Mouse (Mus musculus) olfactory bulb, adult 2 months (tissue): ENCODE results near the gene Ascc1. TPM values are rescaled to one million over a fixed set of nuclear protein-coding genes. Genes with fewer than 3 reads are reported as not detected.

ENCODE experiments used
- H3K27ac ChIP-seq: fragments of 200-500 bp; 2 replicates; pipeline ENCODE4 v1.5.1; 2012; ENCODE audit warnings: low read depth, low read length; ENCODE audit not compliant: insufficient read depth
- H3K4me1 ChIP-seq: fragments of 200-500 bp; 2 replicates; pipeline ENCODE4 v1.6.1; 2012; ENCODE audit warnings: low read length; ENCODE audit not compliant: control insufficient read depth, insufficient read depth
- H3K4me3 ChIP-seq: fragments of 200-500 bp; 2 replicates; pipeline ENCODE4 v1.5.1; 2012; ENCODE audit warnings: mild to moderate bottlenecking, low read depth, low read length, moderate library complexity; ENCODE audit not compliant: insufficient read depth
- CTCF ChIP-seq: fragments of 200-500 bp; IDR thresholded peaks from 2 replicates; pipeline ENCODE4 v1.5.1; 2012; ENCODE audit warnings: low read depth, mild to moderate bottlenecking, low read length, moderate library complexity; ENCODE audit not compliant: insufficient read depth
- POLR2A ChIP-seq: fragments of 200-500 bp; IDR thresholded peaks from 2 replicates; pipeline ENCODE4 v1.6.1; 2012; ENCODE audit warnings: mild to moderate bottlenecking, low read depth, low read length, moderate library complexity; ENCODE audit not compliant: insufficient read depth
- WGBS: fragments of 180-500 bp; shearing (Covaris S2); methylation state at CpG from one replicate; pipeline ENCODE4 v1.1.7; 2018; 5-methylcytosine and 5-hydroxymethylcytosine counted together
- polyA plus RNA-seq: library from polyadenylated mRNA; stranded (reverse); fragments of >200 nt; gene quantifications from 2 replicates; pipeline ENCODE4 v1.2.4, GENCODE M21; 2012; ENCODE audit warnings: low replicate concordance; ENCODE audit not compliant: missing spikeins, insufficient read depth, insufficient read length

The Ascc1 gene
- polyA plus RNA-seq, 1 experiment = not detected

DNA sequence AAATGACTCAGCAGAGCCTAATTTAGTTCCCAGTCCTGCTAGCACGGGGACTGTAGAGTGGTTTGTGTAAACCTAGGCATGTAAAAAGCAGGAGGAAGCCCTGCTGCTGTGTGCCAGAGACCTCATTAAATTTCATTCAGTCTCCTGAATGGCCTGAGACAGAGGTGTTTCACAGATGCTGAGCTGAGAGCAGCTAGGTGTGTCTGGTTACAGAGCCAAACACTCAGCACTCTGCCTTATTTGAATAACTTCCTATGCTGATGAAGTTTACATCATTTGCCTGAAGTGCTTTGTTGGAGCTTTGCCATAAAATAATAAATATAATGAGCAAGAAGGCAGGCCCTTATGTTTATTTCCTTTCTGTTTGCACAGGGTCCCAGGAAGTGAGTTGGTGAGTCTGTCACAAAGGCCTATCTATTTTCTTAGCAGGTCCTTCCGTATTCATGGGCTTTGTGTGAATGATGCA lies 25.0 kb downstream of the Ascc1 start:
- TF ChIP-seq CTCF = no peak
- TF ChIP-seq POLR2A = no peak
- Histone ChIP-seq H3K4me3 (no peak overlapping the region), H3K4me1 (peaks cover 32% of the 10 kb centered on the region), H3K27ac (peak overlapping the region; percentile 53)
- WGBS = 43% methylated on average over 2 of the region's 2 CpGs

DNA sequence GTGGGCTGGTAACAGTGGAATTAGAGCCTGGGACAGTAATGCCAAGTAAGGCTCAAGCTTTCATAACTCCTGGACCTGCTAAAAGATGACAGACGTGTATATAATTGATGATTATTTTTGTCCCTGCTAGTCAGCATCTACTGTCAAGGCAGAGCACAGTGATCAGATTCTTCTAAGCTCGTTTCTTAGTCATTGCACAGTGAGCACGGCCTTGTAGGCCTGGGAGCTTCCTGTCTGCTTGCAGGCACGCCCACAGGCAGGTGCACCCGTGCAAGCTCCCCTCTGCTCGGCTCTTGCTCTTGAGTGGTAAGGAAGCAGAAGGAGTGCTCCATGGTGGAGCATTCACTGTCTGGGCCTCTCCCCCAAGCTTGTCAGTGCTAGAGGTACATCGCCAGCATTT lies 25.6 kb downstream of the Ascc1 start:
- WGBS = 45% methylated on average over 7 of the region's 7 CpGs
- H3K27ac ChIP-seq = peak overlapping the region; percentile 53
- no peak for TF ChIP-seq CTCF
- no peak for TF ChIP-seq POLR2A
- H3K4me3 ChIP-seq = no peak overlapping the region
- peaks cover 36% of the 10 kb centered on the region for H3K4me1 ChIP-seq

DNA sequence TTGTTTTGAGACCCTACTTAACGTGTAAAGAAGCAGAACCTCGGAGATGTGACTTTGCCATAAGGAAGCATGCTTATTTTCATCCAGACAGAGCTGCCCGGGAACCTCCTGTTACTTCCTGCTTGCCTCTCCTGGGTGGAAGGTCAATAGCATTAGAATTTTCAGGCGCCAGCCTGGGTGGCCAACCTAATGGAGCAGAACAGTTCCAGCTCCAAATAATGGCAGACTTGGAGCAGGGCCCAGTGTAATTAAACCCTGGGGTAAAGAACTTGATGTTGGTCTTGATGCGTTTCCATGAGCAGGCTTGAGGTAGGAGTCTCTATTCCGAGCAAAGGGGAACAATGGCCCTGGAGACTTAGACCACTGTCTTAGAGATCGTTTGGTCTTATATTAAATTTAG lies 26.4 kb downstream of the Ascc1 start:
- TF ChIP-seq CTCF (no peak), POLR2A (no peak)
- H3K27ac ChIP-seq = peak overlapping the region; percentile 53; the same call in 1 of the 2 replicates
- H3K4me1 ChIP-seq = peaks cover 37% of the 10 kb centered on the region
- no peak overlapping the region for H3K4me3 ChIP-seq
- 41% methylated on average over 7 of the region's 7 CpGs for WGBS

DNA sequence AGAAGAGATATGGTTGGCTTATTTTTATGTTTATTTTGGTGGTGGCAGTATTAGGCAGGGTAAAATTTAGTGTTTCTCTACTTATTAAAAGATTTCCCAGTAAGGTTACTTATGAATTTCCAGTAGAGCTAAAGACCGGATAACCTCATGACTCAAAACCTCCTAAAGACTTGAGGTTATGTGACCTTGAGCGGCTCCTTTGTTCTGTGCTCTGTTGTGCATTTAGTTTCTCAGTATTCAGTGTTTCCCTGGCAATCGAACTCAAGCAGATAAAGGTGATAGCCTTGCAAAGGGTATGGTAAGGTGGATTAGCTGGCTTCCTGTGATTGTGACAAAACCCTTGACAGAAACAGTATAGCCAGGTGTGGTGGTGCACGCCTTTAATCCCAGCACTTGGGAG lies 26.8 kb downstream of the Ascc1 start:
- H3K4me1 ChIP-seq = peaks cover 37% of the 10 kb centered on the region
- WGBS = 86% methylated on average over 4 of the region's 4 CpGs

DNA sequence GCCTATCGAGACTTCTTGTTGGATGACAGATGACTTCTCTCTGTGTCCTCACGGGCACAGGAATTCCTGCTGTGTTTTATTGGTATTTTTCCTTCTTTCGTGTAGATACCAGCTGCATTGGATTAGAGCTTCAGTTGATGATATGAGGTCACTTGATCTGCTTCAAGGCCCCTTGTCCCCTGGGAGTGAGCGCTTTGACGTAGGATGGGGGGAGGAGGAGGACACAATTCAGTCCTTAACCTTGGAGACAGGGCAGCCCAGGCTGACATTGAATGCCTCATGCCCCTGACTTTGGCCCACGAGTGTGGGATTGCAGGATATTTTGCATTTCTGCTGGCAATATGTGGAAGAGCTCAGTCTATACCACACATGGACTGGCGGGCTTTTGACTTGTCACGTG lies 29.0 kb downstream of the Ascc1 start:
- WGBS = 57% methylated on average over 8 of the region's 8 CpGs
- peaks cover 34% of the 10 kb centered on the region for H3K4me1 ChIP-seq
- no peak overlapping the region for H3K4me3 ChIP-seq
- 0 out of 2 replicates have a peak overlapping the region, but pooled peaks have one; percentile 48 for H3K27ac ChIP-seq
- TF ChIP-seq POLR2A = no peak
- no peak for TF ChIP-seq CTCF

More for the DNA sequence above, 26.8 kb downstream of the Ascc1 start:
- Histone ChIP-seq H3K4me3 (no peak overlapping the region), H3K27ac (no peak overlapping the region)
- TF ChIP-seq CTCF (no peak), POLR2A (no peak)

DNA sequence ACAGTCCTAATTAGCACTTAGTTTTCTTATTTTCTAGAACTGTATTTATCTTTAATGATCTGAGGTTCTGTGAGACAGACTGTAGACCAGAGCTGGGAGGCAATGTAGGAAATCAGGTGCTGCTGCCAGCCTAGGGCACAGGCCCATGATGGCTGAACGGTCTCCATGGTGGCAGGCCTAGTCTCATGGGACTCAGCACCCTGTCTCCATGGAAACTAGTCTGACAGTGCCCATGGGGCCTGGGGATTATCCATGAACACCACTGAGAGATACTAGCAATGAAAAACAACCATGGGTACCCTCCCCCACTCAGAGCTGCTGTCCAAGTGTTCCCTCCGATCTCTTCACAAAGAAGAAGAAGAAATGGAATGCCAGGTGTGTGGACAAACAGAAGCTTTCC lies 29.4 kb downstream of the Ascc1 start:
- WGBS = 41% methylated on average over 2 of the region's 2 CpGs
- peak overlapping the region; percentile 77 for H3K27ac ChIP-seq
- TF ChIP-seq CTCF (no peak), POLR2A (no peak)
- peaks cover 32% of the 10 kb centered on the region for H3K4me1 ChIP-seq
- H3K4me3 ChIP-seq = no peak overlapping the region

DNA sequence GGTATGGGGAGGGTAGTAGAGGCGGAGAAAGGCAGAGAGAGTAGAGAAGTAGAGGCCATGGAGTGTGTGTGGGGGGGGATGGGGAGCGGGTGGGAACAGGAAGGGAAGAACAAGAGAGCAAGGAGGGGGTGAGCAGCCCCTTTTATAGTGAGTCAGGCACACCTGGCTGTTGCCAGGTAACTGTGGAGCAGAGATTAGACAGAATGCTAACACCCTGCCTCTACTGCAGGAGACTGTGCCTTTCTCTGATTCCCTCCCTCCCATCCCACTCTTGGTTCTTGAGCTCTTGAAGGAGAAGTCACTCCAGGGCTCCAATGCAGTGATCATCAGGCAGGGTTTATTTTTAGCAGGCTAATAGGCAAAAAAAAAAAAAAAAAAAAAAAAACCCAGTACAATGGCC lies 30.0 kb downstream of the Ascc1 start:
- peak overlapping the region; percentile 77; the same call in 1 of the 2 replicates for H3K27ac ChIP-seq

DNA sequence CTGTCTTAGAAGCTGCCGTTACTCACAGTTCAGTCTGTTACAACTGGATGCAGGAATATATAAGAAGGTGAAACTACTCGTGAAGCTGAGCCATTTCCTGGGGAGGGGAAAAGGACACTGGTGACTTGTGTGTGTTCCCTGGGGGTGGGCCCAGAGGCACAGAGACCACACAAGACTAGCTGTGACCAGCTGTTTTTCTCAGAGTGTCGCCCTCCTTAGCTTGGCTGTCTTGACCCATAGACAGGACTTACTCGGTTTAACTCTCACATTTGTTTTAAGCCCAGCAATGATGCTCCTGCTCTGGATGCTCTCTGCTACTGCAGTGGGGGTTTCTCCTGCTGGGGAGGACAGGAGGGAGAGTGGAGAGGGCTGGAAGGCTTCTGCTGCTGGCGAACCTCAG lies 30.5 kb downstream of the Ascc1 start:
- WGBS = 57% methylated on average over 5 of the region's 5 CpGs
- H3K27ac ChIP-seq = no peak overlapping the region
- H3K4me3 ChIP-seq = no peak overlapping the region
- H3K4me1 ChIP-seq = peaks cover 36% of the 10 kb centered on the region
- TF ChIP-seq POLR2A (no peak), CTCF (no peak)

More for the DNA sequence above, 30.0 kb downstream of the Ascc1 start:
- TF ChIP-seq CTCF (no peak), POLR2A (no peak)
- 56% methylated on average over 2 of the region's 2 CpGs for WGBS
- no peak overlapping the region for H3K4me3 ChIP-seq
- H3K4me1 ChIP-seq = peaks cover 34% of the 10 kb centered on the region

DNA sequence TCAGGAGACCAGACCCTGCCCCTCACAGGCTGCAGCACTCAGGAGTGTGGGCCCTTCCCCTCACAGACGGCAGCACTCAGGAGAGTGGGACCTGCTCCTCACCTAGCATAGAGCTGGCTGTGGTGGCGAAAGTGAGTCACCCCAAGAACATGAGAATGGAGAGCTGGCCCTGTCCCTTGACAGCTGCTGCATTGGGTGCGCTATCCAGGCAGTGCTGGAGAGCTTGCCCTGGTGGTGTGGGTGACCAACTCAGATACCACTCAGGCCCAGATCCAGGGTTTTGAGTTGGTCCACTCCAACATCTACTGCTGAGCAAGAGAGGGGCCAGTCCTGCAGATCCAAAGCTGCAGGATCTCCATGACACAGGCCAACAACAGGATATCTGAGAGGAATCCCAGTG lies 32.0 kb downstream of the Ascc1 start:
- Histone ChIP-seq H3K4me1 (peaks cover 26% of the 10 kb centered on the region), H3K27ac (no peak overlapping the region), H3K4me3 (no peak overlapping the region)
- no peak for TF ChIP-seq CTCF
- TF ChIP-seq POLR2A = no peak
- 84% methylated on average over 3 of the region's 3 CpGs for WGBS

DNA sequence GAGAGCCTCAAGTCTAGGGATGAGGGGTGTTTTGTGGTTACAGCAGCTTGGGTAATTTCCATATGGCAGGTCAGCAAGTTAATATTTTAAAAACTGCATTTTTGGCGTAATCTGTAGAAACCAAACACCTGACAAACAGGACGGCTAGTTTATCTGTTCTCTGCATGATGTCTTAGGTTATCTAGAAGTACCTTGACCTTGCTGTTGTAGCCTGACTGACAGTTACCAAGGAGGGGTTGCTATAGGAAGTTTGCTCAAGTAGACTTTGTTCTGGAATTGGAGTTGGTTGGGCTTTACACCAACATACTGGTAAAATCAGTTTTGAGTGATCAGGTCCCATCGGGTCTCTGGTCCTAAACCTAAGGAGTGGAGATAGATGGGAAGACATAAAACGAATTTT lies 33.1 kb downstream of the Ascc1 start:
- WGBS = 86% methylated on average over 4 of the region's 4 CpGs

More for the DNA sequence above, 33.1 kb downstream of the Ascc1 start:
- no peak overlapping the region for H3K27ac ChIP-seq
- H3K4me1 ChIP-seq = peaks cover 26% of the 10 kb centered on the region
- no peak for TF ChIP-seq POLR2A
- TF ChIP-seq CTCF = no peak
- no peak overlapping the region for H3K4me3 ChIP-seq
